Mouse (Mus musculus) midbrain, embryonic 11.5 days (tissue): ENCODE data around the gene Pla2g16. TPM values are rescaled to one million over a fixed set of nuclear protein-coding genes. Genes with fewer than 3 reads are reported as not detected.
A peak's percentile ranks its signal among the peaks of the same experiment; 100 is the strongest.

Experiments used
- ATAC-seq: fragments of 200-750 bp; cut with Nextera tagmentation; 2 replicates; pipeline ENCODE4 v1.8.0; 2017; ENCODE audit warnings: moderate TSS enrichment, moderate library complexity; ENCODE audit not compliant: low FRiP score
- DNase-seq: peaks from one replicate; pipeline ENCODE4 v3.0.0; 2015; ENCODE audit warnings: low spot score; ENCODE audit errors: missing footprints
- H3K27ac ChIP-seq: fragments of 300-500 bp; sonication (generic); 2 replicates; pipeline ENCODE4 v1.5.1; 2014; ENCODE audit warnings: low read depth, low read length
- H3K27me3 ChIP-seq: fragments of 300-500 bp; sonication (generic); 2 replicates; pipeline ENCODE4 v1.6.1; 2014; ENCODE audit warnings: mild to moderate bottlenecking, low read length, moderate library complexity, mixed read lengths; ENCODE audit not compliant: control insufficient read depth, insufficient read depth
- H3K36me3 ChIP-seq: fragments of 300-500 bp; sonication (generic); 2 replicates; pipeline ENCODE4 v1.6.1; 2014; ENCODE audit warnings: mild to moderate bottlenecking, low read length, moderate library complexity, mixed read lengths; ENCODE audit not compliant: control insufficient read depth, insufficient read depth
- H3K4me1 ChIP-seq: fragments of 300-500 bp; sonication (generic); 2 replicates; pipeline ENCODE4 v1.6.1; 2014; ENCODE audit warnings: low read length; ENCODE audit not compliant: control insufficient read depth, insufficient read depth
- H3K4me2 ChIP-seq: fragments of 300-500 bp; sonication (generic); 2 replicates; pipeline ENCODE4 v1.6.1; 2014; ENCODE audit warnings: mild to moderate bottlenecking, moderate library complexity
- H3K4me3 ChIP-seq: fragments of 300-500 bp; sonication (generic); 2 replicates; pipeline ENCODE4 v1.5.1; 2014; ENCODE audit warnings: low read depth, low read length
- H3K9ac ChIP-seq: fragments of 300-500 bp; sonication (generic); 2 replicates; pipeline ENCODE4 v1.6.1; 2014; ENCODE audit warnings: low read length
- H3K9me3 ChIP-seq: fragments of 300-500 bp; sonication (generic); 2 replicates; pipeline ENCODE4 v1.6.1; 2016; ENCODE audit warnings: low read length; ENCODE audit not compliant: control insufficient read depth
- WGBS: fragments of 180-500 bp; shearing (Covaris S2); extraction: QIAGEN DNeasy Blood & Tissue Kit; methylation state at CpG from one replicate; pipeline ENCODE4 v1.1.7; 2014; 5-methylcytosine and 5-hydroxymethylcytosine counted together
- polyA plus RNA-seq: library from polyadenylated mRNA; unstranded; fragments of >200 nt; fragmentation: Nextera tagmentation; extraction: Ambion mirVana; gene quantifications from 2 replicates; pipeline ENCODE4 v1.2.1, GENCODE M21; 2014

The Pla2g16 gene
- polyA plus RNA-seq, 1 experiment from 2014 or later, result 2.3 TPM

DNA sequence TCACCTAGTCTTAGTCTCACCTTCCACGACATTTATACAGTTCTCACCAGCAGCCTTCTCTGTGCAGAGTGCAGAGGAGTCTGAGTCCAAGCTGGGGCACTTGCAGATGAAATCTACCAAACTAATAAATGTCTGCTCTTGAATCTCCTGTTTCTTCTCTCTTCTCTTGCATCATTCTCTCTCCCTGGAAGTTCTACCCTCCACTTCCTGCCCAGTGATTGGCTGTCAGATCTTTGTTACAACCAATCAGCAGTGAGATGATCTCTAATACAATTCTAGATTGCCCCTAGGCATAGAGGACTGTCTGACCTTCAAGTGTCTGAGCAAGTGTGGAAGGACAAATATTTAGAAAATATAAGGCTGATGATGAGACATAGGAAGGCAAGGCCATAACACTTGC lies 18.9 kb downstream of the Pla2g16 start:
- H3K27ac ChIP-seq, result no peak overlapping the region
- H3K4me2 ChIP-seq, result no peak overlapping the region
- H3K36me3 ChIP-seq, result no peaks in the 10 kb centered on the region
- ATAC-seq (no peak), DNase-seq (no peak)
- 75% methylated on average over 1 of the region's 1 CpGs for WGBS
- H3K27me3 ChIP-seq, result no peaks in the 10 kb centered on the region
- no peak overlapping the region for H3K4me3 ChIP-seq
- no peaks in the 10 kb centered on the region for H3K9me3 ChIP-seq
- H3K4me1 ChIP-seq, result no peaks in the 10 kb centered on the region
- H3K9ac ChIP-seq, result no peak overlapping the region

DNA sequence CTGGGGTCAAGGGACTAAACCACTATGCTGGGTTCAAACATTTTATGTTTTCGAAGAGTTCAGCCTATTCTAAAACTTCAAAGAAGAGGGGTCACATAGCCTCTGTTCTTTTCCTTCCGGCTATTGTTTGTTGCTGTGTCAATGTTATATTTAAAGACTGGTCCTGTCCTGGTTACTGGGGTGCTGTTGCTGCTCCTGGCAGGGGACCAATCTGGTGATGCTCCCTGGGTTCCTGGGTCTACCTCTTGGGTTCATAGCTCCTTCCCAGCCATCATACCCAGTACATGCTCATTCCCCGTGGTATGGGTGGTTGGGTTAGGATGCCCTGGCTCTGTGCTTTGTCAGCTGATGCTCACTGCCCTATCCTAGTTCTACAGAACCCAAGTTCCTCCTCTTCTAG lies 20.5 kb downstream of the Pla2g16 start:
- H3K4me3 ChIP-seq, result no peak overlapping the region
- no peaks in the 10 kb centered on the region for H3K36me3 ChIP-seq
- no peaks in the 10 kb centered on the region for H3K27me3 ChIP-seq
- ATAC-seq, result no peak
- no peak overlapping the region for H3K4me2 ChIP-seq
- no peak for DNase-seq
- no peaks in the 10 kb centered on the region for H3K9me3 ChIP-seq
- no peak overlapping the region for H3K9ac ChIP-seq
- H3K4me1 ChIP-seq, result no peaks in the 10 kb centered on the region
- WGBS, result 80% methylated on average over 3 of the region's 3 CpGs
- no peak overlapping the region for H3K27ac ChIP-seq

DNA sequence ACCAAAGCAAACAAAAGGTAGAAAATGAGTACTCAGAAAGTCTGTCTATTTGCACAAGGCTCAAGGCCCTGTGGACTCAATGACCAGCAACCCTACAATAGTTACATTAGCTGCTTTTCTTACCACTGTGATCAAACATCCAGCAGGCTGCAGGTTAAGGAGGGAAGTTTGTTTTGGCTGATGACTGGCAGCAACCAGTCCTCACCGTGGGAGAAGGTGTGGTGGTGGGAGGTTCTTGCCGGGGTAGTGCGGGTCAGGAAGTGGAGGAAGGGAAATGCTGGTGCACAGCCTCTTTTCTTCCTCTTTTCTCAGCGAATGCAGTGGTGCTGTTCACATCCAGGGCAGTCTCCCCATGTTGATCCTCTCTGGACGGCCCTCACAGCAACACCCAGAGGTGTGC lies 23.8 kb downstream of the Pla2g16 start:
- Histone ChIP-seq H3K27ac (no peak overlapping the region), H3K9ac (no peak overlapping the region), H3K4me3 (no peak overlapping the region), H3K4me2 (no peak overlapping the region), H3K36me3 (no peaks in the 10 kb centered on the region), H3K27me3 (no peaks in the 10 kb centered on the region), H3K4me1 (no peaks in the 10 kb centered on the region), H3K9me3 (no peaks in the 10 kb centered on the region)
- DNase-seq (no peak), ATAC-seq (no peak)
- 78% methylated on average over 5 of the region's 5 CpGs for WGBS

DNA sequence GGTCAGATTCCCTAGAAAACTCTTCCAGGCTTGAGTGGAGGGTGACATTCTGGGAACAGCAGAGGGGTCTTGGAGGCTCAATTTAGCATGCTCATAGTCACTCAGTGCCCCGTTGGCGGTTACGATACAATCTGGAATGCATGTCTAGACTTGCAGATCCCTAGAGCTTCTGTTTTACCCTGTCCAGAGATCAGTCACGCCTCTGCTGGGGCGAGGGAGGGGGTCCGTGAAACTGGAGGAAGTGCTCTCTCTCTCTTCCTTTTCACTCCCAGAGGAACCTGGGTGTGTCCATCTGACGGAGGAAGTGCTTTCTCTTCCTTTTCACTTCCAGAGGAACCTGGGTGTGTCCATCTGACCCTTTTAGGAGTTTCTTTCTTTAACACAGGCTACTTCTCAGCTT lies 25.8 kb downstream of the Pla2g16 start:
- H3K27ac ChIP-seq, result no peak overlapping the region
- no peak overlapping the region for H3K4me3 ChIP-seq
- no peaks in the 10 kb centered on the region for H3K36me3 ChIP-seq
- no peaks in the 10 kb centered on the region for H3K4me1 ChIP-seq
- no peaks in the 10 kb centered on the region for H3K27me3 ChIP-seq
- no peaks in the 10 kb centered on the region for H3K9me3 ChIP-seq
- H3K9ac ChIP-seq, result no peak overlapping the region
- WGBS, result 64% methylated on average over 7 of the region's 7 CpGs
- ATAC-seq (no peak), DNase-seq (no peak)
- no peak overlapping the region for H3K4me2 ChIP-seq

DNA sequence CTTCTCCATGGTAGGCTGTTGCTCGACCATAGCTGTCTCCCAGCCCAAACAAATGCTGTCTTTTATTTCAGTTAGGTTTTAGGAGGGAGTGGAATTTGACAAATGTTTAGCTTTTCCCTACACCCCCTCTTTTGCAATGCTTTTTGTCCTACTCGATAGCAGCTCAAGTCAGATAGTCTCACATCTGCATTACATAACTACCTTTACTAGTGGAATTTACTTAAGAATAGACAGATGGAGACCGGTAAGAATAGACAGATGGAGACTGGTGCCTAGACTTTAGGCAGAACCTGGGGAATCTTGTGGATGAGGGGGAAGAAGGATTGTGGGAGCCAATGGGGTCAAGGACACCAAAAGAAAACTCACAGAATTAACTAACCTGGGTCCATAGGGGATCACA lies 26.3 kb downstream of the Pla2g16 start:
- Histone ChIP-seq H3K27ac (no peak overlapping the region), H3K4me3 (no peak overlapping the region), H3K36me3 (no peaks in the 10 kb centered on the region), H3K4me2 (no peak overlapping the region), H3K9me3 (no peaks in the 10 kb centered on the region), H3K9ac (no peak overlapping the region), H3K4me1 (no peaks in the 10 kb centered on the region), H3K27me3 (no peaks in the 10 kb centered on the region)
- no peak for DNase-seq
- no peak for ATAC-seq
- 82% methylated on average over 3 of the region's 3 CpGs for WGBS

DNA sequence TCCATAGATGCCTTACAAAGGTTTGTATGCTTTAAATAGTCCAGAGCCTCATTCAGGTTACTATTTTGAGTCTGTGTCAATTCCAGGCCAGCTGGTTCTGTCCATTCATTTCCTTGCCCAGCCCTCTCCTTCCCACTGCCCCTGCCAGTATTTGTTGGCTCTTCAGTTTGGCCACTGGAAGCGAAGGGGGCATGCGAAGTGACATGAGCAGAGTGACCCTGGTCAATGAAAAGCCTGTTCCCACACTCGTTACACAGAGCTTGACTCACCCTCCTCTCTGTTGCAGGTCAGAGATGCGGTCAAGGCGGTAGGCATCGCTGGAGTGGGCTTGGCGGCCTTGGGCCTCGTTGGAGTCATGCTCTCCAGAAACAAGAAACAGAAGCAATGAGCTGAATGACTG lies 28.0 kb downstream of the Pla2g16 start:
- Histone ChIP-seq H3K4me1 (no peaks in the 10 kb centered on the region), H3K27ac (no peak overlapping the region), H3K9me3 (no peaks in the 10 kb centered on the region), H3K36me3 (no peaks in the 10 kb centered on the region), H3K27me3 (no peaks in the 10 kb centered on the region), H3K4me3 (no peak overlapping the region), H3K4me2 (no peak overlapping the region), H3K9ac (no peak overlapping the region)
- no peak for ATAC-seq
- no peak for DNase-seq
- 90% methylated on average over 8 of the region's 8 CpGs for WGBS

DNA sequence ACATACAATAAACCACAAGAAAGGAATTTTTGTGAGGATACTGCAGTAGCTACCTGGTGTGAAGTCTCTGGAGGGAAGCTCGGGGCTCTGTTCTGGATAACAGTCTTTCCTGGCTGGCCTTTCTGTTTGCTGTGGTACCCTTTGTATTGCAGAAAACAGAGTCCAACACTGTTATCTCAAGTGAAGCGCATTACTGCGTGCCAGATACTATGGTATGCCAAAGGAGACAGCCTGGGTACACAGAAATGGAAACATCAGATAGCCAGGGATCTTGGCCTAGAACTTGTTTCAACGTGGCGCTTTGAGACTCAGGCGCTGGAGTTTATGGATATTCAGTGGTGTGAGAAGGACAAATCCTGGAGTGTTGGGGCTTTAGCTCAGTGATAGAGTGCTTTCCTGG lies 28.5 kb downstream of the Pla2g16 start:
- Histone ChIP-seq H3K27me3 (no peaks in the 10 kb centered on the region), H3K9ac (no peak overlapping the region), H3K36me3 (no peaks in the 10 kb centered on the region), H3K4me2 (no peak overlapping the region), H3K9me3 (no peaks in the 10 kb centered on the region), H3K4me3 (no peak overlapping the region), H3K27ac (no peak overlapping the region), H3K4me1 (no peaks in the 10 kb centered on the region)
- DNase-seq (no peak), ATAC-seq (no peak)
- WGBS, result 94% methylated on average over 6 of the region's 6 CpGs

DNA sequence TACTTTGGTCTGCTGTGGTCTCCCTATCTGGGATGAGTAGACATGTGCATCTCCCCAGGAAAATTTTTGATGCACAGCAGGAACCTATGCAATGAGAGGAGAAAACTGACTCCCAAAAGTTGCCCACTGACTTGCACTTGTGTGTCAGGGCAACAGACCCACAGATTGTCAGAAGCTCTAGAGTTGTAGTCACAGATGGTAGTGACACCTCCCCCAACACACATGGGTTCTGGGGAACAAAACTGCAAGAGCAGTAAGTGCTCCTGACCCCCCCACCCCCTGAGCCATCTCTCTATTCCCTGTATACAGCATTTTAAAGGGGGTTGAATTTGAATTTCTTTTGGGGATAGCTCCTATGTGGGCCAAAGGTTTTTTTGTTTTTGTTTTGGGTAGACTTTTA lies 33.5 kb downstream of the Pla2g16 start:
- Histone ChIP-seq H3K9me3 (no peaks in the 10 kb centered on the region), H3K4me2 (no peak overlapping the region), H3K9ac (no peak overlapping the region), H3K27ac (no peak overlapping the region), H3K27me3 (no peaks in the 10 kb centered on the region), H3K4me3 (no peak overlapping the region), H3K36me3 (no peaks in the 10 kb centered on the region), H3K4me1 (no peaks in the 10 kb centered on the region)
- DNase-seq (no peak), ATAC-seq (no peak)

DNA sequence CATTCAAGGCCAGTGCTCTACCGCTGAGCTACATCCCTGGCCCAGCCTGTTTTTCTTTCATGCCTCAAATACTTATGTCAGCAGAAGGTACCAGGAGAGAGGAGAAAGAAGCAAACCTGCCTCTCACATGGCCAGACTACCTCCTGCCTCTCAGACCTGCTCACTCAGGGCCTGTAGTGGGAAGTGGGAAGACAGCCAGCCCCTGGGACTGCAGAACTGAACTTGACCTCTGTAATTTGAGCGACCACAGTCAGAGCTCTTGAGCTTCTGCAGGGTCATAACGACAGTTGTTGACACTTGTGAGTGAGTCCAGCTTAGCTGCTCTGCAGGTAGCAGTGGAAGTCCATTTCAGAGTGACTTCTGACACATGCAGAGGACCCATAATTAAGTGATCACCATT lies 34.8 kb downstream of the Pla2g16 start:
- 68% methylated on average over 3 of the region's 3 CpGs for WGBS
- Histone ChIP-seq H3K27me3 (no peaks in the 10 kb centered on the region), H3K4me3 (no peak overlapping the region), H3K9me3 (no peaks in the 10 kb centered on the region), H3K27ac (no peak overlapping the region), H3K4me2 (no peak overlapping the region), H3K36me3 (no peaks in the 10 kb centered on the region), H3K9ac (no peak overlapping the region), H3K4me1 (no peaks in the 10 kb centered on the region)
- ATAC-seq (no peak), DNase-seq (peak; percentile 64)

DNA sequence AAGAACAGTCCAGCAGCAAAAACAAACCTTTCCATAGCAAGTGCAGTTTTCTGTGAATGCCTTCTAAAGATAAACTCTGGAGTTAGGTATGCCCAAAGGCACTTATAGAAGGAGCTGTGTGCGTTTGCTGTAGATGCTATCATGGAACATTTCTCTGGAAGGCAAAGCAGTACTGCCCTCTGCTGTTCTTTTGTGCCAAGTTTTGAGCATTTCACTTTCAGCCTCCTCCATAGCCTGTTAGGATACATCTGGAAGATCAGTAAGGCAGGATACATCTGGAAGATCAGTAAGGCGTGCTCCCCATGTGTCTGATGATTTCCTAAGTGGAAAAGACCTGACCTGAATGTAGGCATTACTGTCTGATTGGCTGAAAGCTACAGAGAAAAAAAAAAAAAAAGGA lies 38.3 kb downstream of the Pla2g16 start:
- DNase-seq (peak; percentile 84), ATAC-seq (no peak)
- Histone ChIP-seq H3K36me3 (no peaks in the 10 kb centered on the region), H3K9ac (no peak overlapping the region), H3K27me3 (no peaks in the 10 kb centered on the region), H3K4me3 (no peak overlapping the region), H3K4me1 (no peaks in the 10 kb centered on the region), H3K9me3 (no peaks in the 10 kb centered on the region), H3K27ac (no peak overlapping the region), H3K4me2 (no peak overlapping the region)
- WGBS, result 31% methylated on average over 2 of the region's 2 CpGs
